ENCODE assay signal across 14 mouse cellular contexts in genomic region chr2:117205066-117205465, GRCm38 (mm10). TPM values are rescaled to one million over a fixed set of nuclear protein-coding genes. Genes with fewer than 3 reads are reported as not detected.
DNase-seq lines count a peak whose midpoint lies in the region.
"Had no signal": no experiment of that assay in that cellular context is flagged by ENCODE, and none has a peak within 500 bp of the region (broad histone marks: within the 10 kb centered on the region; RNA-seq: fewer than 3 reads in every experiment).

No protein-coding gene starts in this region.

- DNase-seq in adrenal gland, adult (ENCODE audit: inconsistent age in 2 of 2, low spot score in 1 of 2): peak; percentile 43 to 82
- DNase-seq in adrenal gland, postnatal 25 days: no peak
- peak; percentile 61 for DNase-seq in adrenal gland, adult 2 months
- no peak for DNase-seq in adrenal gland, postnatal 14 days
- peak; percentile 70 for DNase-seq in heart, adult 11 months
- no peak for DNase-seq in heart, postnatal 25 days (ENCODE audit: low spot score)
- DNase-seq: B cell, adult 2 months; cerebellum, adult 11 months; cerebellum, adult 11-12 months; cerebellum, adult 18-20 months; cerebellum, adult 2 months; cerebellum, adult 8-10 months; cerebellum, adult 9-10 months; cerebellum, adult 9-11 months had no signal

- intact Hi-C loops in heart, postnatal 25 days (cut with DNase I): no loop called here

RNA-seq across cellular contexts. Expression of gene Fam98b, which starts 44.5 kb away (rescaled TPM):
- 40.7 and 46.8 TPM in 2 replicates for total RNA-seq in adrenal gland, postnatal 25 days (2021)
- total RNA-seq in adrenal gland, adult 2 months (2021): 10 to 100 TPM; 34.0 to 44.7 TPM
- polyA plus RNA-seq in adrenal gland, adult 2 months (2012; rRNA removed): 2.1 and 3.1 TPM in 2 replicates
- total RNA-seq in adrenal gland, postnatal 14 days (2021): 35.1 and 36.9 TPM in 2 replicates
- total RNA-seq in heart, postnatal 25 days (2021): 10 to 100 TPM; 22.4 to 22.8 TPM

Comparison
In these comparisons a context has a peak if more than half of its experiments do, and no peak if none do; other contexts are left out.
1. DNase-seq: peak in adrenal gland, adult (2 of 2), adrenal gland, adult 2 months (single experiment) and heart, adult 11 months (single experiment); none in adrenal gland, postnatal 25 days (single experiment), adrenal gland, postnatal 14 days (single experiment) and heart, postnatal 25 days (single experiment).